Mouse (Mus musculus) MEL (cell line): ENCODE measurements at regions not wholly inside any gene's neighbourhood (a gene's known extent, or its start where the extent isn't known, plus 50 kb on each side); places are given as distances from the start of the nearest gene placed in this dataset.
A peak's percentile ranks its signal among the peaks of the same experiment; 100 is the strongest.

Source experiments
- CTCF ChIP-seq, 3 experiments: IDR thresholded peaks in 2 of 3; conservative IDR thresholded peaks in 1 of 3; 2 replicates each; pipeline ENCODE4 v1.5.1; 2011 to 2012; ENCODE audit warnings: low read length in 3 of 3, low read depth in 2 of 3, mild to moderate bottlenecking in 2 of 3, improper control_type of control experiment in 1 of 3, inconsistent platforms in 1 of 3, mixed read lengths in 1 of 3, moderate library complexity in 1 of 3; ENCODE audit not compliant: control insufficient read depth in 1 of 3, insufficient read depth in 1 of 3, poor library complexity in 1 of 3, severe bottlenecking in 1 of 3
- ETS1 ChIP-seq: IDR thresholded peaks from 2 replicates; pipeline ENCODE4 v1.6.1; 2012; ENCODE audit warnings: low read depth, mild to moderate bottlenecking, inconsistent platforms, low read length, improper control_type of control experiment, moderate library complexity
- JUND ChIP-seq: IDR thresholded peaks from 2 replicates; pipeline ENCODE4 v1.6.1; 2011; ENCODE audit warnings: low read depth, mild to moderate bottlenecking, improper control_type of control experiment, low read length
- MEF2A ChIP-seq: IDR thresholded peaks from 2 replicates; pipeline ENCODE4 v1.6.1; 2014; ENCODE audit warnings: low read depth, mild to moderate bottlenecking, inconsistent platforms, low read length, improper control_type of control experiment; ENCODE audit not compliant: poor library complexity, insufficient replicate concordance, severe bottlenecking; ENCODE audit errors: extremely low read depth
- POLR2A ChIP-seq, 2 experiments: IDR thresholded peaks; 2 replicates each; pipeline ENCODE4 v1.6.1; 2011 to 2012; ENCODE audit warnings: low read length in 2 of 2, mild to moderate bottlenecking in 2 of 2, control low read depth in 1 of 2, improper control_type of control experiment in 1 of 2, low read depth in 1 of 2, moderate library complexity in 1 of 2; ENCODE audit not compliant: control insufficient read depth in 1 of 2, insufficient read depth in 1 of 2, poor library complexity in 1 of 2
- TBP ChIP-seq: IDR thresholded peaks from 2 replicates; pipeline ENCODE4 v1.8.0; 2011; ENCODE audit warnings: low read depth, low read length, improper control_type of control experiment
- UBTF ChIP-seq: IDR thresholded peaks from 2 replicates; pipeline ENCODE4 v1.6.1; 2012; ENCODE audit warnings: low read depth, mild to moderate bottlenecking, inconsistent platforms, low read length, improper control_type of control experiment, moderate library complexity, borderline replicate concordance; ENCODE audit not compliant: insufficient read depth
- USF2 ChIP-seq, 2 experiments: IDR thresholded peaks; 2 replicates each; pipeline ENCODE4 v1.6.1; 2011 to 2012; ENCODE audit warnings: improper control_type of control experiment in 2 of 2, low read length in 2 of 2, borderline replicate concordance in 1 of 2, inconsistent platforms in 1 of 2, low read depth in 1 of 2, mild to moderate bottlenecking in 1 of 2; ENCODE audit not compliant: insufficient read depth in 1 of 2

DNA sequence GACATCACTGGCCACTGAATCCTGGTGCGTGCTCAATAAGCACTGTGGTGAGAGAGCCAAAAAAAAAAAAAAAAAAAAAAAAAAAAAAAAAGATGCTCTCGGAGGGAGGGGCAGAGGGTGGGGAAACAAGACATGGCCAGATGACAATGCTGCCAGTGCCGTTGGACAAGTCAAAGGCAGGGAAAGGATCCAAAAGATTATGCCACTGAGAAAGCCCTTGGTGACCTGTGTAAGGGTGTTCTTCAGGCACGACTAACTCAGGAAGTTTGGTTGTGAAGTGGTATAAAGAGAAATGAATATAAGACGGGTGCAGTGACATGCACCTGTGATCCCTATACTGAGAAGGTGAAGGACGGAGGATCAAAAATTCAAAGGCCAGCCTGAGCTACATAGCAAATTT, 121.8 kb upstream of the Max start:
- no peak for TF ChIP-seq MEF2A
- peak; percentile 82 for TF ChIP-seq TBP
- TF ChIP-seq ETS1: no peak
- TF ChIP-seq USF2 (IDR thresholded peaks at IDR 0.05; ENCODE audit: borderline replicate concordance in 1 of 2, insufficient read depth in 1 of 2, low read depth in 1 of 2, low read length in 2 of 2): no peak
- no peak for TF ChIP-seq CTCF (IDR thresholded peaks at IDR 0.05 in 2 of 3, conservative IDR thresholded peaks at IDR 0.05 in 1 of 3; ENCODE audit: control insufficient read depth in 1 of 3, insufficient read depth in 1 of 3, low read depth in 2 of 3, low read length in 3 of 3, poor library complexity in 1 of 3, severe bottlenecking in 1 of 3)
- TF ChIP-seq UBTF: no peak
- TF ChIP-seq POLR2A (IDR thresholded peaks at IDR 0.05; ENCODE audit: control insufficient read depth in 1 of 2, insufficient read depth in 1 of 2, low read depth in 1 of 2, low read length in 2 of 2, poor library complexity in 1 of 2): peak in 1 of 2 experiments; percentile 65; a peak in 2 of 4 replicates
- TF ChIP-seq JUND: no peak
